In the genomic region with DNA sequence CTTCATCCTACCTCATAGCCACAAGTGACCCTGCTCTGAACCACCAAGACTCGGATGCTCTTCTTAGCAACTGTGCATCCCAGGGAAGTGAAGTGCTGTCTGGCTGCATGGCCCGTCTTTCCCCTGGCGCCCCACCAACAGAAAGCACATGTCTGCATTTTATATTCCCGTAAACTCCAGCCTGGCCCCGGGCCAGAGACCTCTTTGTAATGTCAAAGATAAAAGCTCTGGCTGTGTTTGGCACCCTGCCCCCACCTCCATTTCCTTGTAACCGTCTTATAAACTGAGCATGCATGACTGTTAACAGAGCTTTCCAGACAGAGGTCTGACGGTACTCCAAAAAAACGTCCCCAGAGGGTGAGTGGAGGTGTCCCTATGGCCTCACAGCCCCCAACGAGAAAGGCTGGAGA, we compare ENCODE assay signal across 8 mouse cellular contexts.
A peak's percentile ranks its signal among the peaks of the same experiment; 100 is the strongest.
DNase-seq lines count a peak whose midpoint lies in the region; TF ChIP-seq lines count a peak whose summit lies in the region.

No protein-coding gene starts in this region.

- H3K27ac ChIP-seq in embryonic fibroblast, embryonic 13.5 days (ENCODE audit: insufficient read depth, low read length): peak overlapping the region; percentile 98
- H3K27ac ChIP-seq in limb, embryonic 10.5 days: peak overlapping the region; percentile 88

- H3K27me3 ChIP-seq in limb, embryonic 10.5 days (ENCODE audit: low read depth, poor library complexity, severe bottlenecking): no peaks in the 10 kb centered on the region

- peaks cover 36% of the 10 kb centered on the region for H3K4me1 ChIP-seq in embryonic fibroblast, embryonic 13.5 days (ENCODE audit: control insufficient read depth, insufficient read depth, low read length)
- peaks cover 73% of the 10 kb centered on the region for H3K4me1 ChIP-seq in limb, embryonic 10.5 days

- intact Hi-C loops in heart, postnatal 14 days (cut with DNase I): no loop called here

- 11% methylated on average over 9 of the region's 9 CpGs for WGBS in limb, embryonic 10.5 days

- no peak overlapping the region for H3K4me3 ChIP-seq in embryonic fibroblast, embryonic 13.5 days (ENCODE audit: insufficient read depth, low read length)
- H3K4me3 ChIP-seq in limb, embryonic 10.5 days: no peak overlapping the region

- no peaks in the 10 kb centered on the region for H3K36me3 ChIP-seq in limb, embryonic 10.5 days

- no peak for TF ChIP-seq POLR2A in embryonic fibroblast, embryonic 13.5 days (IDR thresholded peaks at IDR 0.05; ENCODE audit: low read depth, low read length)

- TF ChIP-seq CTCF in embryonic fibroblast, embryonic 13.5 days (IDR thresholded peaks at IDR 0.05; ENCODE audit: borderline replicate concordance, insufficient read depth, low read length): no peak

- H3K9me3 ChIP-seq in limb, embryonic 10.5 days (replicated peaks): no peaks in the 10 kb centered on the region

- peak; percentile 90 for DNase-seq in Muller cell, postnatal 12 days (ENCODE audit: inconsistent ontology term)
- peak; percentile 83 for DNase-seq in adrenal gland, postnatal 25 days
- peak; percentile 85 to 86 for DNase-seq in heart, postnatal 14 days
- DNase-seq in limb, embryonic 10.5 days (ENCODE audit: low spot score): peak; percentile 73
- peak; percentile 47 for DNase-seq in mesoderm, embryonic 11.5 days (ENCODE audit: low read depth, low spot score)
- peak; percentile 84 for DNase-seq in testis, postnatal 10 days (ENCODE audit: low spot score)
- no peak for DNase-seq in layer of hippocampus, adult 9-11 months
